Mouse (Mus musculus): Measurements from ENCODE around the gene Sag.
A peak's percentile ranks its signal among the peaks of the same experiment; 100 is the strongest.

- TF ChIP-seq CTCF (conservative IDR thresholded peaks at IDR 0.05 in 1 of 2, IDR thresholded peaks at IDR 0.05 in 1 of 2; ENCODE audit: low read depth in 2 of 2, low read length in 2 of 2) (no peak), POLR2A (IDR thresholded peaks at IDR 0.05; ENCODE audit: low read depth, low read length) (peak; percentile 70), MEF2A (IDR thresholded peaks at IDR 0.05; ENCODE audit: borderline replicate concordance, low read depth, low read length) (peak; percentile 90), MYC (IDR thresholded peaks at IDR 0.05; ENCODE audit: low read depth, low read length) (peak; percentile 91; the same call in 1 of the 2 replicates), MAZ (IDR thresholded peaks at IDR 0.05; ENCODE audit: low read depth, low read length) (0 out of 2 replicates have a peak, but pooled peaks have one; percentile 57)
Observed at GRCm38 (mm10) chr1:87828185-87828584, 24.7 kb downstream of the Sag start.
